Mouse (Mus musculus): ENCODE data around the gene Olfr26. TPM values are rescaled to one million over a fixed set of nuclear protein-coding genes. Genes with fewer than 3 reads are reported as not detected.
"Not testable (repeated sequence)": the region's sequence is repeated elsewhere in the genome, so short reads cannot be mapped to it uniquely, and the experiment has no call there.

Gene Olfr26
- not detected in 2 replicates for polyA plus RNA-seq (2012; rRNA removed)

- no peak for DNase-seq (ENCODE audit: low read depth)
Measured at GRCm38 (mm10) chr9:38854760-38855159, at the start of gene Olfr26. TSS of gene Olfr26 (plus strand) at chr9:38855060.

- DNase-seq (ENCODE audit: low read depth): peak; percentile 30
Measured at GRCm38 (mm10) chr9:38805696-38806095, 49.2 kb upstream of the Olfr26 start.

GRCm38 (mm10) chr9:38814314-38814713 lies 40.5 kb upstream of the Olfr26 start, which contains the start of gene Olfr922:
TSS of gene Olfr922 (plus strand) at chr9:38814614.
- DNase-seq (ENCODE audit: low read depth): no peak

GRCm38 (mm10) chr9:38815458-38815986 lies 39.3 kb upstream of the Olfr26 start:
- DNase-seq (ENCODE audit: low read depth): no peak

GRCm38 (mm10) chr9:38826245-38826644 lies 28.6 kb upstream of the Olfr26 start, which contains the start of gene Olfr923:
TSS of gene Olfr923 (plus strand) at chr9:38826545.
- no peak for DNase-seq (ENCODE audit: low read depth)

- DNase-seq (ENCODE audit: low read depth): no peak
Measured at GRCm38 (mm10) chr9:38833027-38833426, 21.8 kb upstream of the Olfr26 start.

- no peak for DNase-seq (ENCODE audit: low read depth)
Measured at GRCm38 (mm10) chr9:38844149-38844548, 10.7 kb upstream of the Olfr26 start, which contains the start of gene Olfr924. TSS of gene Olfr924 (plus strand) at chr9:38844449.

GRCm38 (mm10) chr9:38874880-38875279 lies 20.0 kb downstream of the Olfr26 start:
- DNase-seq (ENCODE audit: low read depth): not testable (repeated sequence)

- DNase-seq (ENCODE audit: low read depth): no peak
Measured at GRCm38 (mm10) chr9:38876826-38877225, 22.0 kb downstream of the Olfr26 start, which contains the start of gene Olfr926. TSS of gene Olfr926 (plus strand) at chr9:38877126.

Other genes with a start within 250 kb of the Olfr26 start
- gene Olfr914, start 250.0 kb upstream of the Olfr26 start, polyA plus RNA-seq (2012; rRNA removed): not detected in 2 replicates
- gene Olfr916, start 195.2 kb upstream of the Olfr26 start, polyA plus RNA-seq (2012; rRNA removed): not detected in 2 replicates
- gene Olfr917, start 189.2 kb upstream of the Olfr26 start, polyA plus RNA-seq (2012; rRNA removed): not detected in 2 replicates
- not detected in 2 replicates for gene Olfr918, start 180.5 kb upstream of the Olfr26 start, polyA plus RNA-seq (2012; rRNA removed)
- not detected in 2 replicates for gene Olfr919, start 151.4 kb upstream of the Olfr26 start, polyA plus RNA-seq (2012; rRNA removed)
- 18.3 and 23.6 TPM in 2 replicates for gene Vwa5a, start 136.8 kb upstream of the Olfr26 start, polyA plus RNA-seq (2012; rRNA removed)
- gene Olfr920, start 102.8 kb upstream of the Olfr26 start, polyA plus RNA-seq (2012; rRNA removed): 0.19 and 0.20 TPM in 2 replicates
- gene Olfr921, start 82.0 kb upstream of the Olfr26 start, polyA plus RNA-seq (2012; rRNA removed): 0.03 TPM in 1 of 2 replicates, not detected in the other
- not detected in 2 replicates for gene Olfr922, start 40.4 kb upstream of the Olfr26 start, polyA plus RNA-seq (2012; rRNA removed)
- not detected in 2 replicates for gene Olfr923, start 28.5 kb upstream of the Olfr26 start, polyA plus RNA-seq (2012; rRNA removed)
- not detected in 2 replicates for gene Olfr924, start 10.6 kb upstream of the Olfr26 start, polyA plus RNA-seq (2012; rRNA removed)
- gene Olfr926, start 22.1 kb downstream of the Olfr26 start, polyA plus RNA-seq (2012; rRNA removed): not detected in 2 replicates
- not detected in 2 replicates for gene Olfr930, start 74.7 kb downstream of the Olfr26 start, polyA plus RNA-seq (2012; rRNA removed)
- gene Olfr933, start 117.3 kb downstream of the Olfr26 start, polyA plus RNA-seq (2012; rRNA removed): not detected in 2 replicates
- gene Olfr934, start 133.3 kb downstream of the Olfr26 start, polyA plus RNA-seq (2012; rRNA removed): not detected in 2 replicates
- not detected in 2 replicates for gene Olfr935, start 144.6 kb downstream of the Olfr26 start, polyA plus RNA-seq (2012; rRNA removed)
- gene Olfr146, start 168.3 kb downstream of the Olfr26 start, polyA plus RNA-seq (2012; rRNA removed): not detected in 2 replicates
- gene Olfr937, start 209.9 kb downstream of the Olfr26 start, polyA plus RNA-seq (2012; rRNA removed): not detected in 2 replicates
- not detected in 2 replicates for gene Olfr938, start 223.8 kb downstream of the Olfr26 start, polyA plus RNA-seq (2012; rRNA removed)